Mouse (Mus musculus): Measurements from ENCODE around the gene Pabpc1l. TPM values are rescaled to one million over a fixed set of nuclear protein-coding genes. Genes with fewer than 3 reads are reported as not detected.

Gene Pabpc1l
- polyA plus RNA-seq, 1 experiment from 2014 or later, result 0.85 TPM

- TF ChIP-seq EP300 (optimal IDR thresholded peaks at IDR 0.05), result no peak
- TF ChIP-seq CTCF (IDR thresholded peaks at IDR 0.05; ENCODE audit: low read depth), result 0 out of 2 replicates have a peak, but pooled peaks have one; percentile 4
- WGBS, result 76% methylated on average over 7 of the region's 7 CpGs
- ATAC-seq (ENCODE audit: low FRiP score, low TSS enrichment) (no peak), DNase-seq (ENCODE audit: low spot score) (no peak)
- Histone ChIP-seq H3K27me3 (ENCODE audit: control insufficient read depth, insufficient read depth, low read length) (no peaks in the 10 kb centered on the region), H3K4me3 (ENCODE audit: low read depth, low read length) (no peak overlapping the region), H3K9me3 (ENCODE audit: control insufficient read depth, low read length) (no peaks in the 10 kb centered on the region), H3K4me1 (replicated peaks; ENCODE audit: control insufficient read depth, insufficient read depth) (no peaks in the 10 kb centered on the region), H3K9ac (ENCODE audit: low read length) (no peak overlapping the region), H3K4me2 (replicated peaks; ENCODE audit: low read depth) (no peak overlapping the region), H3K27ac (replicated peaks) (no peak overlapping the region), H3K36me3 (ENCODE audit: control insufficient read depth, insufficient read depth, low read length) (peaks cover 9% of the 10 kb centered on the region)
Measured at GRCm38 (mm10) chr2:164094152-164094551, 68.9 kb downstream of the Pabpc1l start.

GRCm38 (mm10) chr2:164098603-164099250 is 73.5 kb downstream of the Pabpc1l start:
- H3K9ac ChIP-seq (ENCODE audit: low read length), result no peak overlapping the region
- H3K4me2 ChIP-seq (replicated peaks; ENCODE audit: low read depth), result no peak overlapping the region
- ATAC-seq (ENCODE audit: low FRiP score, low TSS enrichment), result no peak
- H3K4me3 ChIP-seq (ENCODE audit: low read depth, low read length), result no peak overlapping the region
- peaks cover 14% of the 10 kb centered on the region for H3K36me3 ChIP-seq (ENCODE audit: control insufficient read depth, insufficient read depth, low read length)
- H3K9me3 ChIP-seq (ENCODE audit: control insufficient read depth, low read length), result no peaks in the 10 kb centered on the region
- no peak for DNase-seq (ENCODE audit: low spot score)
- 90% methylated on average over 11 of the region's 11 CpGs for WGBS
- H3K27ac ChIP-seq (replicated peaks), result no peak overlapping the region
- H3K27me3 ChIP-seq (ENCODE audit: control insufficient read depth, insufficient read depth, low read length), result no peaks in the 10 kb centered on the region
- H3K4me1 ChIP-seq (replicated peaks; ENCODE audit: control insufficient read depth, insufficient read depth), result no peaks in the 10 kb centered on the region
- no peak for TF ChIP-seq CTCF (IDR thresholded peaks at IDR 0.05; ENCODE audit: low read depth)
- TF ChIP-seq EP300 (optimal IDR thresholded peaks at IDR 0.05), result no peak

Other genes starting within 250 kb of the Pabpc1l start
- 0.08 and 0.21 TPM in 2 replicates for gene Ccn5, start 204.6 kb upstream of the Pabpc1l start, polyA plus RNA-seq (2015; fragmentation: Nextera tagmentation; extraction: Ambion mirVana)
- gene Kcnk15, start 171.8 kb upstream of the Pabpc1l start, polyA plus RNA-seq (2015; fragmentation: Nextera tagmentation; extraction: Ambion mirVana), result not detected in 2 replicates
- gene Rims4, start 106.8 kb upstream of the Pabpc1l start, polyA plus RNA-seq (2015; fragmentation: Nextera tagmentation; extraction: Ambion mirVana), result 0.22 and 0.41 TPM in 2 replicates
- gene Ywhab, start 30.5 kb upstream of the Pabpc1l start, polyA plus RNA-seq (2015; fragmentation: Nextera tagmentation; extraction: Ambion mirVana), result 186 and 189 TPM in 2 replicates
- 11.9 and 13.6 TPM in 2 replicates for gene Stk4, start 44.9 kb downstream of the Pabpc1l start, polyA plus RNA-seq (2015; fragmentation: Nextera tagmentation; extraction: Ambion mirVana)
- 20.5 and 22.4 TPM in 2 replicates for gene Tomm34, start 45.7 kb downstream of the Pabpc1l start, polyA plus RNA-seq (2015; fragmentation: Nextera tagmentation; extraction: Ambion mirVana)
- gene Kcns1, start 145.7 kb downstream of the Pabpc1l start, polyA plus RNA-seq (2015; fragmentation: Nextera tagmentation; extraction: Ambion mirVana), result 0.19 and 0.23 TPM in 2 replicates
- gene Wfdc5, start 157.3 kb downstream of the Pabpc1l start, polyA plus RNA-seq (2015; fragmentation: Nextera tagmentation; extraction: Ambion mirVana), result 63.2 and 68.6 TPM in 2 replicates
- gene Wfdc12, start 165.2 kb downstream of the Pabpc1l start, polyA plus RNA-seq (2015; fragmentation: Nextera tagmentation; extraction: Ambion mirVana), result 2.4 and 2.5 TPM in 2 replicates
- gene Wfdc15a, start 174.7 kb downstream of the Pabpc1l start, polyA plus RNA-seq (2015; fragmentation: Nextera tagmentation; extraction: Ambion mirVana), result 0.23 and 0.29 TPM in 2 replicates
- gene Wfdc15b, start 196.2 kb downstream of the Pabpc1l start, polyA plus RNA-seq (2015; fragmentation: Nextera tagmentation; extraction: Ambion mirVana), result 16.2 and 20.4 TPM in 2 replicates
- gene Svs2, start 213.0 kb downstream of the Pabpc1l start, polyA plus RNA-seq (2015; fragmentation: Nextera tagmentation; extraction: Ambion mirVana), result not detected in 2 replicates
- not detected in 2 replicates for gene Svs3b, start 231.2 kb downstream of the Pabpc1l start, polyA plus RNA-seq (2015; fragmentation: Nextera tagmentation; extraction: Ambion mirVana)

All from stomach, postnatal 0 days (tissue).